Mouse (Mus musculus) embryonic facial prominence, embryonic 11.5 days (tissue): ENCODE measurements around the gene Tspan32. TPM values are rescaled to one million over a fixed set of nuclear protein-coding genes. Genes with fewer than 3 reads are reported as not detected.

ENCODE experiments used
- ATAC-seq: fragments of 200-750 bp; cut with Nextera tagmentation; replicated peaks from 2 replicates; pipeline ENCODE4 v1.8.0; 2017; ENCODE audit warnings: low read depth; ENCODE audit not compliant: insufficient number of reproducible peaks, low FRiP score, low TSS enrichment
- DNase-seq: peaks from one replicate; pipeline ENCODE4 v3.0.0-alpha.2; 2015; ENCODE audit warnings: low spot score
- H3K27ac ChIP-seq: fragments of 300-500 bp; sonication (generic); replicated peaks from 2 replicates; pipeline ENCODE4 v1.5.1; 2014; ENCODE audit warnings: mild to moderate bottlenecking, low read depth, low read length, control low read depth
- H3K27me3 ChIP-seq: fragments of 300-500 bp; sonication (generic); 2 replicates; pipeline ENCODE4 v1.6.1; 2014; ENCODE audit warnings: mild to moderate bottlenecking, low read length, moderate library complexity, mixed read lengths; ENCODE audit not compliant: control insufficient read depth, insufficient read depth
- H3K36me3 ChIP-seq: fragments of 300-500 bp; sonication (generic); replicated peaks from 2 replicates; pipeline ENCODE4 v1.6.1; 2014; ENCODE audit warnings: low read depth, mild to moderate bottlenecking, low read length, moderate library complexity, mixed read lengths; ENCODE audit not compliant: control insufficient read depth, insufficient read depth
- H3K4me1 ChIP-seq: fragments of 300-500 bp; sonication (generic); 2 replicates; pipeline ENCODE4 v1.6.1; 2014; ENCODE audit warnings: low read length, mixed read lengths; ENCODE audit not compliant: control insufficient read depth, insufficient read depth
- H3K4me2 ChIP-seq: fragments of 300-500 bp; sonication (generic); 2 replicates; pipeline ENCODE4 v1.6.1; 2014; ENCODE audit warnings: low read depth, mild to moderate bottlenecking, control low read depth, low read length, moderate library complexity
- H3K4me3 ChIP-seq: fragments of 300-500 bp; sonication (generic); 2 replicates; pipeline ENCODE4 v1.5.1; 2014; ENCODE audit warnings: low read depth, low read length, control low read depth
- H3K9ac ChIP-seq: fragments of 300-500 bp; sonication (generic); replicated peaks from 2 replicates; pipeline ENCODE4 v1.6.1; 2014; ENCODE audit warnings: mild to moderate bottlenecking, control low read depth, low read length
- H3K9me3 ChIP-seq: fragments of 300-500 bp; sonication (generic); replicated peaks from 2 replicates; pipeline ENCODE4 v1.6.1; 2016; ENCODE audit warnings: mild to moderate bottlenecking, low read length, inconsistent platforms, mixed read lengths; ENCODE audit not compliant: control insufficient read depth
- WGBS: fragments of 180-500 bp; shearing (Covaris S2); extraction: QIAGEN DNeasy Blood & Tissue Kit; methylation state at CpG from one replicate; pipeline ENCODE4 v1.1.7; 2014; 5-methylcytosine and 5-hydroxymethylcytosine counted together
- polyA plus RNA-seq: library from polyadenylated mRNA; unstranded; fragments of >200 nt; fragmentation: Nextera tagmentation; extraction: Ambion mirVana; gene quantifications from 2 replicates; pipeline ENCODE4 v1.2.1, GENCODE M21; 2014

Tspan32 gene
- polyA plus RNA-seq, 1 experiment from 2014 or later: 4.0 TPM

GRCm38 (mm10) chr7:142981908-142982307, 22.9 kb upstream of the Tspan32 start:
- WGBS: 68% methylated on average over 4 of the region's 4 CpGs
- Histone ChIP-seq H3K4me3 (no peak overlapping the region), H3K4me2 (no peak overlapping the region), H3K4me1 (no peaks in the 10 kb centered on the region), H3K9ac (no peak overlapping the region), H3K36me3 (no peaks in the 10 kb centered on the region), H3K9me3 (no peaks in the 10 kb centered on the region), H3K27ac (no peak overlapping the region), H3K27me3 (no peaks in the 10 kb centered on the region)
- no peak for DNase-seq
- ATAC-seq: no peak

- no peaks in the 10 kb centered on the region for H3K9me3 ChIP-seq
- ATAC-seq (no peak), DNase-seq (no peak)
- WGBS: 93% methylated on average over 4 of the region's 4 CpGs
- H3K4me2 ChIP-seq: no peak overlapping the region
- no peak overlapping the region for H3K9ac ChIP-seq
- H3K27me3 ChIP-seq: no peaks in the 10 kb centered on the region
- H3K27ac ChIP-seq: no peak overlapping the region
- no peak overlapping the region for H3K4me3 ChIP-seq
- H3K36me3 ChIP-seq: no peaks in the 10 kb centered on the region
- H3K4me1 ChIP-seq: no peaks in the 10 kb centered on the region
Measured at GRCm38 (mm10) chr7:142985146-142985545, 19.7 kb upstream of the Tspan32 start.

- WGBS: 73% methylated on average over 3 of the region's 3 CpGs
- H3K27me3 ChIP-seq: no peaks in the 10 kb centered on the region
Measured at GRCm38 (mm10) chr7:142987718-142988117, 17.1 kb upstream of the Tspan32 start.

GRCm38 (mm10) chr7:142995004-142995403, 9.8 kb upstream of the Tspan32 start:
- Histone ChIP-seq H3K9ac (no peak overlapping the region), H3K27ac (no peak overlapping the region), H3K27me3 (no peaks in the 10 kb centered on the region), H3K4me1 (no peaks in the 10 kb centered on the region), H3K4me2 (no peak overlapping the region), H3K36me3 (no peaks in the 10 kb centered on the region), H3K4me3 (no peak overlapping the region), H3K9me3 (no peaks in the 10 kb centered on the region)
- DNase-seq: no peak
- no peak for ATAC-seq

More at GRCm38 (mm10) chr7:142987718-142988117, 17.1 kb upstream of the Tspan32 start:
- DNase-seq: no peak
- no peaks in the 10 kb centered on the region for H3K4me1 ChIP-seq
- no peak overlapping the region for H3K27ac ChIP-seq
- no peak overlapping the region for H3K4me3 ChIP-seq
- H3K4me2 ChIP-seq: no peak overlapping the region
- ATAC-seq: no peak
- no peaks in the 10 kb centered on the region for H3K36me3 ChIP-seq
- H3K9me3 ChIP-seq: no peaks in the 10 kb centered on the region
- no peak overlapping the region for H3K9ac ChIP-seq

- 0 out of 2 replicates have a peak, but pooled peaks have one; percentile 39 for ATAC-seq
- Histone ChIP-seq H3K27ac (no peak overlapping the region), H3K27me3 (no peaks in the 10 kb centered on the region), H3K36me3 (no peaks in the 10 kb centered on the region), H3K9ac (no peak overlapping the region), H3K4me1 (no peaks in the 10 kb centered on the region), H3K4me3 (no peak overlapping the region), H3K9me3 (no peaks in the 10 kb centered on the region), H3K4me2 (no peak overlapping the region)
- WGBS: 66% methylated on average over 3 of the region's 3 CpGs
- no peak for DNase-seq
Measured at GRCm38 (mm10) chr7:142995630-142996338, 9.1 kb upstream of the Tspan32 start.

GRCm38 (mm10) chr7:142996998-142997397, 7.8 kb upstream of the Tspan32 start:
- ATAC-seq: no peak
- DNase-seq: no peak
- Histone ChIP-seq H3K9ac (no peak overlapping the region), H3K4me1 (no peaks in the 10 kb centered on the region), H3K27ac (no peak overlapping the region), H3K4me2 (no peak overlapping the region), H3K9me3 (no peaks in the 10 kb centered on the region), H3K27me3 (no peaks in the 10 kb centered on the region), H3K36me3 (no peaks in the 10 kb centered on the region), H3K4me3 (no peak overlapping the region)
- 86% methylated on average over 2 of the region's 2 CpGs for WGBS

GRCm38 (mm10) chr7:142997403-142998150, 7.3 kb upstream of the Tspan32 start:
- DNase-seq: no peak
- ATAC-seq: no peak
- Histone ChIP-seq H3K36me3 (no peaks in the 10 kb centered on the region), H3K9ac (no peak overlapping the region), H3K9me3 (no peaks in the 10 kb centered on the region), H3K27me3 (no peaks in the 10 kb centered on the region), H3K27ac (no peak overlapping the region), H3K4me3 (no peak overlapping the region), H3K4me2 (no peak overlapping the region), H3K4me1 (no peaks in the 10 kb centered on the region)
- 91% methylated on average over 3 of the region's 3 CpGs for WGBS

- no peak overlapping the region for H3K9ac ChIP-seq
- H3K9me3 ChIP-seq: no peaks in the 10 kb centered on the region
- no peak overlapping the region for H3K27ac ChIP-seq
- DNase-seq (no peak), ATAC-seq (no peak)
- no peak overlapping the region for H3K4me2 ChIP-seq
- 23% methylated on average over 3 of the region's 3 CpGs for WGBS
- H3K27me3 ChIP-seq: no peaks in the 10 kb centered on the region
- no peaks in the 10 kb centered on the region for H3K4me1 ChIP-seq
- no peak overlapping the region for H3K4me3 ChIP-seq
- no peaks in the 10 kb centered on the region for H3K36me3 ChIP-seq
Measured at GRCm38 (mm10) chr7:143002679-143003078, 2.2 kb upstream of the Tspan32 start.
